Mouse (Mus musculus) CH12.LX (cell line): ENCODE measurements at regions not wholly inside any gene's neighbourhood (a gene's known extent, or its start where the extent isn't known, plus 50 kb on each side); places are given as distances from the start of the nearest gene placed in this dataset.

Experiments used
- DNase-seq: peaks from one replicate; pipeline ENCODE4 v3.0.0-alpha.2; 2013; ENCODE audit errors: extremely low read depth
- H3K27ac ChIP-seq: 2 replicates; pipeline ENCODE4 v1.5.1; 2012; ENCODE audit warnings: low read depth, mild to moderate bottlenecking, control low read depth, moderate library complexity; ENCODE audit not compliant: insufficient read depth
- H3K27me3 ChIP-seq: replicated peaks from 2 replicates; pipeline ENCODE3; 2012; ENCODE audit warnings: inconsistent platforms
- H3K36me3 ChIP-seq, 2 experiments: replicated peaks in 1 of 2; 2 replicates each; pipeline versions ENCODE3 to v1.6.1; 2012; ENCODE audit warnings: inconsistent platforms in 1 of 2, low read length in 1 of 2, mild to moderate bottlenecking in 1 of 2, mixed read lengths in 1 of 2, moderate library complexity in 1 of 2; ENCODE audit not compliant: control insufficient read depth in 1 of 2, insufficient read depth in 1 of 2
- H3K4me1 ChIP-seq, 2 experiments: 2 replicates each; pipeline ENCODE4 v1.6.1; 2012; ENCODE audit warnings: inconsistent platforms in 1 of 2, moderate library complexity in 1 of 2; ENCODE audit not compliant: insufficient read depth in 2 of 2, control insufficient read depth in 1 of 2
- H3K4me2 ChIP-seq: 2 replicates; pipeline ENCODE4 v1.6.1; 2012; ENCODE audit warnings: low read depth, mild to moderate bottlenecking, control low read depth; ENCODE audit not compliant: poor library complexity, insufficient read depth, severe bottlenecking
- H3K4me3 ChIP-seq, 3 experiments: fragments of 150-350 bp in 1 of 3; sonication (generic) in 1 of 3; replicated peaks in 1 of 3; 2 replicates each; pipeline versions ENCODE3 to v1.5.1; 2011 to 2012; ENCODE audit warnings: low read depth in 2 of 3, low read length in 2 of 3, mild to moderate bottlenecking in 2 of 3, moderate library complexity in 2 of 3, control low read depth in 1 of 3, improper control_type of control experiment in 1 of 3, inconsistent platforms in 1 of 3, mixed read lengths in 1 of 3; ENCODE audit not compliant: poor library complexity in 1 of 3
- H3K79me2 ChIP-seq: replicated peaks from 2 replicates; pipeline ENCODE4 v1.6.1; 2012; ENCODE audit warnings: mild to moderate bottlenecking, moderate library complexity; ENCODE audit not compliant: control insufficient read depth, poor library complexity, insufficient read depth, severe bottlenecking; ENCODE audit errors: extremely low read depth
- H3K9ac ChIP-seq: 2 replicates; pipeline ENCODE4 v1.6.1; 2012; ENCODE audit warnings: low read depth, mild to moderate bottlenecking, control low read depth, moderate library complexity; ENCODE audit not compliant: insufficient read depth
- H3K9me3 ChIP-seq: replicated peaks from 2 replicates; pipeline ENCODE3; 2012; ENCODE audit warnings: low read length, inconsistent platforms, mixed read lengths
- CHD2 ChIP-seq: IDR thresholded peaks from 2 replicates; pipeline ENCODE4 v1.6.1; 2011; ENCODE audit warnings: low read length, improper control_type of control experiment
- E2F4 ChIP-seq: IDR thresholded peaks from 2 replicates; pipeline ENCODE4 v1.6.1; 2011; ENCODE audit warnings: low read depth, low read length, improper control_type of control experiment; ENCODE audit not compliant: insufficient replicate concordance
- EP300 ChIP-seq: IDR thresholded peaks from 2 replicates; pipeline ENCODE4 v1.6.1; 2011; ENCODE audit warnings: low read length, improper control_type of control experiment
- ETS1 ChIP-seq: conservative IDR thresholded peaks from 2 replicates; pipeline ENCODE4 v1.6.1; 2012; ENCODE audit warnings: low read depth, mild to moderate bottlenecking, inconsistent platforms, low read length, improper control_type of control experiment, moderate library complexity
- GABPA ChIP-seq: IDR thresholded peaks from 2 replicates; pipeline ENCODE4 v1.6.1; 2012; ENCODE audit warnings: low read depth, low read length, improper control_type of control experiment, inconsistent platforms; ENCODE audit not compliant: insufficient replicate concordance
- HCFC1 ChIP-seq: IDR thresholded peaks from 2 replicates; pipeline ENCODE4 v1.6.1; 2012; ENCODE audit warnings: low read depth, mild to moderate bottlenecking, inconsistent platforms, low read length, improper control_type of control experiment
- IRF4 ChIP-seq: IDR thresholded peaks from 2 replicates; pipeline ENCODE4 v1.6.1; 2014; ENCODE audit warnings: low read depth, mild to moderate bottlenecking, inconsistent platforms, low read length, improper control_type of control experiment
- JUN ChIP-seq: IDR thresholded peaks from 2 replicates; pipeline ENCODE4 v1.6.1; 2011; ENCODE audit warnings: low read depth, mild to moderate bottlenecking, low read length, improper control_type of control experiment, moderate library complexity; ENCODE audit not compliant: insufficient read depth
- MAFK ChIP-seq: IDR thresholded peaks from 2 replicates; pipeline ENCODE4 v1.6.1; 2011; ENCODE audit warnings: low read length, improper control_type of control experiment; ENCODE audit not compliant: insufficient replicate concordance
- NELFE ChIP-seq: IDR thresholded peaks from 2 replicates; pipeline ENCODE4 v1.6.1; 2011; ENCODE audit warnings: low read depth, low read length, improper control_type of control experiment
- NRF1 ChIP-seq: IDR thresholded peaks from 2 replicates; pipeline ENCODE4 v1.6.1; 2014; ENCODE audit warnings: low read depth, mild to moderate bottlenecking, inconsistent platforms, low read length, improper control_type of control experiment, moderate library complexity
- PAX5 ChIP-seq: IDR thresholded peaks from 2 replicates; pipeline ENCODE4 v1.6.1; 2012; ENCODE audit warnings: low read length, inconsistent platforms, mixed read lengths
- RAD21 ChIP-seq: IDR thresholded peaks from 2 replicates; pipeline ENCODE4 v1.6.1; 2011; ENCODE audit warnings: low read depth, mild to moderate bottlenecking, low read length, improper control_type of control experiment, moderate library complexity
- TBP ChIP-seq: conservative IDR thresholded peaks from 2 replicates; pipeline ENCODE4 v1.6.1; 2011; ENCODE audit warnings: low read depth, low read length, improper control_type of control experiment
- USF1 ChIP-seq: IDR thresholded peaks from 2 replicates; pipeline ENCODE4 v1.6.1; 2014; ENCODE audit warnings: low read depth, mild to moderate bottlenecking, inconsistent platforms, low read length, improper control_type of control experiment
- ZC3H11A ChIP-seq: IDR thresholded peaks from 2 replicates; pipeline ENCODE4 v1.6.1; 2012; ENCODE audit warnings: low read depth, mild to moderate bottlenecking, inconsistent platforms, low read length, improper control_type of control experiment
- ZKSCAN1 ChIP-seq: IDR thresholded peaks from 2 replicates; pipeline ENCODE4 v1.6.1; 2012; ENCODE audit warnings: low read depth, inconsistent platforms, low read length, improper control_type of control experiment, borderline replicate concordance
- dilution Hi-C: fragments of 300-500 bp; cut with MboI; formaldehyde crosslinking; loops from 2 replicates; pipeline ENCODE4 v1.14.3; 2020; ENCODE audit warnings: low sequenced_read_pairs; ENCODE audit not compliant: extremely low pct_unique_long_range_greater_than_20kb, extremely low pct_ligation_motif_present
- in situ Hi-C: fragments of 300-500 bp; cut with MboI; formaldehyde crosslinking; loops from 3 replicates; pipeline ENCODE4 v1.14.3; 2019; ENCODE audit warnings: low sequenced_read_pairs, low pct_ligation_motif_present, low pct_unique_long_range_greater_than_20kb, mixed read lengths

GRCm38 (mm10) chr7:117263126-117263525 is 117.7 kb upstream of the Xylt1 start:
- Histone ChIP-seq H3K27ac (no peak overlapping the region), H3K9me3 (no peaks in the 10 kb centered on the region), H3K27me3 (peaks cover 2% of the 10 kb centered on the region), H3K79me2 (no peaks in the 10 kb centered on the region), H3K4me3 (no peak overlapping the region), H3K36me3 (no peaks in the 10 kb centered on the region), H3K4me1 (no peaks in the 10 kb centered on the region; a peak in 1 of 4 replicates), H3K9ac (no peak overlapping the region), H3K4me2 (no peak overlapping the region)
- no peak for DNase-seq
- dilution Hi-C loops: no loop called here
- TF ChIP-seq IRF4 (no peak), TBP (no peak), HCFC1 (no peak), PAX5 (no peak), RAD21 (no peak), NRF1 (no peak), ZKSCAN1 (no peak), ETS1 (no peak), MAFK (no peak), E2F4 (no peak), GABPA (no peak), CHD2 (no peak), NELFE (no peak), JUN (no peak), ZC3H11A (no peak), USF1 (no peak), EP300 (no peak)
- in situ Hi-C loops: no loop called here

- H3K27ac ChIP-seq: no peak overlapping the region
- H3K9me3 ChIP-seq: no peaks in the 10 kb centered on the region
- H3K27me3 ChIP-seq: peaks cover 2% of the 10 kb centered on the region
- no peaks in the 10 kb centered on the region for H3K36me3 ChIP-seq
- dilution Hi-C loops: no loop called here
- DNase-seq: no peak
- H3K4me2 ChIP-seq: no peak overlapping the region
- H3K9ac ChIP-seq: no peak overlapping the region
- no peaks in the 10 kb centered on the region; a peak in 1 of 4 replicates for H3K4me1 ChIP-seq
- H3K4me3 ChIP-seq: no peak overlapping the region
- TF ChIP-seq GABPA: no peak
- in situ Hi-C loops: no loop called here
- H3K79me2 ChIP-seq: no peaks in the 10 kb centered on the region
Observed at GRCm38 (mm10) chr7:117264341-117264740, 116.4 kb upstream of the Xylt1 start.
